ENCODE assay signal across 11 mouse cellular contexts in genomic region chr7:98881887-98882286, GRCm38 (mm10). TPM values are rescaled to one million over a fixed set of nuclear protein-coding genes. Genes with fewer than 3 reads are reported as not detected.
A peak's percentile ranks its signal among the peaks of the same experiment; 100 is the strongest.
DNase-seq lines count a peak whose midpoint lies in the region; ATAC-seq and TF ChIP-seq lines count a peak whose summit lies in the region.
"Had no signal": no experiment of that assay in that cellular context is flagged by ENCODE, and none has a peak within 500 bp of the region (broad histone marks: within the 10 kb centered on the region; RNA-seq: fewer than 3 reads in every experiment).

No protein-coding gene starts in this region.

- H3K79me2 ChIP-seq in CH12.LX (replicated peaks; ENCODE audit: control insufficient read depth, extremely low read depth, insufficient read depth, poor library complexity, severe bottlenecking): no peaks in the 10 kb centered on the region

- H3K27me3 ChIP-seq in CH12.LX (replicated peaks): no peaks in the 10 kb centered on the region

- no peak overlapping the region for H3K4me3 ChIP-seq in layer of hippocampus, adult 2 months
- no peak overlapping the region for H3K4me3 ChIP-seq in CH12.LX (replicated peaks in 1 of 3; ENCODE audit: low read depth in 2 of 3, low read length in 2 of 3, poor library complexity in 1 of 3)
- H3K4me3 ChIP-seq: heart, embryonic 10.5 days; limb, embryonic 10.5 days had no signal

- peak; percentile 58 to 63 for DNase-seq in cerebellum, postnatal 10 days
- DNase-seq in cerebellum, adult 8-10 months: no peak
- no peak for DNase-seq in layer of hippocampus, adult 2 months (ENCODE audit: low spot score in 2 of 2)
- no peak for DNase-seq in layer of hippocampus, postnatal 25 days (ENCODE audit: extremely low spot score in 1 of 2, low spot score in 1 of 2)
- DNase-seq in CH12.LX (ENCODE audit: extremely low read depth): no peak
- peak; percentile 36 to 37 for DNase-seq in cerebellum, postnatal 36 days
- DNase-seq in testis, postnatal 10 days (ENCODE audit: low spot score): no peak

- in situ Hi-C loops in CH12.LX (cut with MboI; ENCODE audit: low pct_ligation_motif_present, low pct_unique_long_range_greater_than_20kb, low sequenced_read_pairs): no loop called here

- H3K9ac ChIP-seq in CH12.LX (ENCODE audit: insufficient read depth, low read depth): no peak overlapping the region
- H3K9ac ChIP-seq: hindbrain, embryonic 14.5 days had no signal

- peak; percentile 77 for TF ChIP-seq CTCF in layer of hippocampus, adult 2 months (conservative IDR thresholded peaks at IDR 0.05)
- peak in 1 of 2 experiments; percentile 60; a peak in 2 of 4 replicates for TF ChIP-seq CTCF in CH12.LX (conservative IDR thresholded peaks at IDR 0.05 in 1 of 2, IDR thresholded peaks at IDR 0.05 in 1 of 2; ENCODE audit: low read depth in 2 of 2, low read length in 2 of 2)

- H3K36me3 ChIP-seq in CH12.LX (replicated peaks in 1 of 2; ENCODE audit: control insufficient read depth in 1 of 2, insufficient read depth in 1 of 2, low read length in 1 of 2): peaks cover 0 to 37% of the 10 kb centered on the region in 2 experiments
- H3K36me3 ChIP-seq: limb, embryonic 10.5 days had no signal

- H3K27ac ChIP-seq in layer of hippocampus, adult 2 months: no peak overlapping the region
- H3K27ac ChIP-seq in CH12.LX (ENCODE audit: insufficient read depth, low read depth): no peak overlapping the region
- H3K27ac ChIP-seq: heart, embryonic 10.5 days; hindbrain, embryonic 14.5 days; limb, embryonic 10.5 days had no signal

- peak; percentile 12 for TF ChIP-seq RAD21 in CH12.LX (IDR thresholded peaks at IDR 0.05; ENCODE audit: low read depth, low read length)

- no peak for TF ChIP-seq POLR2A in CH12.LX (IDR thresholded peaks at IDR 0.05; ENCODE audit: low read depth, low read length)

- TF ChIP-seq EP300 in CH12.LX (IDR thresholded peaks at IDR 0.05; ENCODE audit: low read length): no peak

- H3K4me1 ChIP-seq in CH12.LX (ENCODE audit: control insufficient read depth in 1 of 2, insufficient read depth in 2 of 2): peaks cover 0 to 5% of the 10 kb centered on the region in 2 experiments; a peak in 3 of 4 replicates

- no peak overlapping the region for H3K4me2 ChIP-seq in CH12.LX (ENCODE audit: insufficient read depth, low read depth, poor library complexity, severe bottlenecking)
- H3K4me2 ChIP-seq: hindbrain, embryonic 14.5 days had no signal

- dilution Hi-C loops in CH12.LX (cut with MboI; ENCODE audit: extremely low pct_ligation_motif_present, extremely low pct_unique_long_range_greater_than_20kb, low sequenced_read_pairs): no loop called here

- no peaks in the 10 kb centered on the region for H3K9me3 ChIP-seq in CH12.LX (replicated peaks; ENCODE audit: low read length)
- H3K9me3 ChIP-seq: heart, embryonic 10.5 days; limb, embryonic 10.5 days had no signal

- ATAC-seq in erythroblast, adult 5-6 weeks (replicated peaks; ENCODE audit: low FRiP score, poor library complexity, severe bottlenecking): no peak

TF ChIP-seq in CH12.LX, 34 proteins besides CTCF, POLR2A, EP300 and RAD21:
- no peak for TF ChIP-seq PAX5 (IDR thresholded peaks at IDR 0.05; ENCODE audit: low read length)
- TF ChIP-seq USF1 (IDR thresholded peaks at IDR 0.05; ENCODE audit: low read depth, low read length): no peak
- no peak for TF ChIP-seq KAT2A (IDR thresholded peaks at IDR 0.05; ENCODE audit: insufficient replicate concordance, low read length)
- TF ChIP-seq NELFE (IDR thresholded peaks at IDR 0.05; ENCODE audit: low read depth, low read length): no peak
- peak; percentile 53 for TF ChIP-seq SMC3 (IDR thresholded peaks at IDR 0.05; ENCODE audit: low read depth, low read length)
- no peak for TF ChIP-seq JUND (conservative IDR thresholded peaks at IDR 0.05; ENCODE audit: low read depth, low read length)
- TF ChIP-seq MXI1 (IDR thresholded peaks at IDR 0.05; ENCODE audit: low read depth, low read length): no peak

RNA-seq across cellular contexts. Expression of gene Wnt11, which starts 47.0 kb away (rescaled TPM):
- total RNA-seq in layer of hippocampus, adult 2 months (2021): 1 to 10 TPM; 2.0 to 2.5 TPM
- 1 to 10 TPM; 1.7 to 2.2 TPM for total RNA-seq in layer of hippocampus, postnatal 25 days (2021)
- total RNA-seq in CH12.LX (2012; rRNA removed): 0.21 TPM in 1 of 2 replicates, not detected in the other
- not detected in 2 replicates for total RNA-seq in CH12.LX (2014; rRNA removed)
- polyA plus RNA-seq in CH12.LX (2012; ENCODE audit: insufficient read length, low read depth): not detected in 2 replicates
- not detected in 2 replicates for total RNA-seq in erythroblast, adult 5-6 weeks (2015; ENCODE audit: low replicate concordance)
- not detected in 2 replicates for total RNA-seq in erythroblast, adult 5-6 weeks (2017; ENCODE audit: low replicate concordance)

Comparison
In these comparisons a context has a peak if more than half of its experiments do, and no peak if none do; other contexts are left out.
1. DNase-seq: peak in cerebellum, postnatal 10 days (2 of 2) and cerebellum, postnatal 36 days (2 of 2); none in cerebellum, adult 8-10 months (single experiment), layer of hippocampus, adult 2 months (0 of 2), layer of hippocampus, postnatal 25 days (0 of 2), CH12.LX (single experiment) and testis, postnatal 10 days (single experiment).